9 mouse cellular contexts compared by ENCODE assay signal in the genomic region with DNA sequence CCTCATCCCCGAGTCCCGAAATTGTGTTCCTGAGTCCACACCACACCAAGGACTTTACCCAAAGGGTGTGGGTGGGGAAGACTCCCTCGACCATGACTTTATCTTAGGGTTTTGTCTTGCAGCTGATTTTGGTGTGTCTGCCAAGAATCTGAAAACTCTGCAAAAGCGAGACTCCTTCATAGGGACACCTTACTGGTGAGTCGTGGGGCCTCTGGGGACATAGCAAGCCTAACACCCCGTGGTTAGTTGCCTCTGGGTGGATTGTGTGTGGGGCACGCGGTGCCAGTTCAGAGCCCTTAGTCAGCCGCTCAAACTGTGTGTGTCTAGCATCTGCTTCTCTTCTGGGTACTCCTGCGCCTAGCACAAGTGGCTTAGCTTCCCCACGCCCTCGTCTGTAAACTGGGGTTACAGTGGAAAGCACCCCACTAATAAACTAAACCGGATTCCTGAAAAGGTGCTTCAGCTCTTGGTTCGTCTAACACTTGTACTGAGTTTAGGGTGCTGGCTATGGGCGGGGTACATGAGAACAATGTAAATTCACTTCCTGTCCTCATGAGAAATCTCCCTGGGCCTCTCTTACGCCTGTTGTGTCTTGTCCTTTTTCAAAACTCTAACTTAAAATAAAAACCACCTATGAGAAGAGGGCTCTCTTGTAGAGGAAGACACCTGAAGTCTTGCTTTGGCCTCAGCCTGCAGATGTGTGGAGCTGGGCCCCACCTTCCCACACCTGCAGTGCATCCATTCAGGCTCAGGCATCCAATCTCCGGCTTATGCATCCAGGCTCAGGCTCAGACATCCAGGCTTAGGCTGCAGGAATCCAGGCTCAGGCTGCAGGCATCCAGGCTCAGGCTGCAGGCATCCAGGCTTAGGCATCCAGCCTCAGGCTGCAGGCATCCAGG. TPM values are rescaled to one million over a fixed set of nuclear protein-coding genes. Genes with fewer than 3 reads are reported as not detected.
A peak's percentile ranks its signal among the peaks of the same experiment; 100 is the strongest.
DNase-seq lines count a peak whose midpoint lies in the region; ATAC-seq and TF ChIP-seq lines count a peak whose summit lies in the region.
"Had no signal": no experiment of that assay in that cellular context is flagged by ENCODE, and none has a peak within 500 bp of the region (broad histone marks: within the 10 kb centered on the region; RNA-seq: fewer than 3 reads in every experiment).

No protein-coding gene starts in this region.

- H3K4me3 ChIP-seq in kidney, embryonic 14.5 days (ENCODE audit: low read length), result no peak overlapping the region
- no peak overlapping the region for H3K4me3 ChIP-seq in kidney, adult 2 months (ENCODE audit: insufficient read depth, low read depth, low read length)
- no peak overlapping the region for H3K4me3 ChIP-seq in hindbrain, embryonic 16.5 days (ENCODE audit: low read length)
- no peak overlapping the region for H3K4me3 ChIP-seq in neural tube, embryonic 13.5 days

- no peaks in the 10 kb centered on the region for H3K27me3 ChIP-seq in kidney, embryonic 14.5 days (ENCODE audit: control insufficient read depth, insufficient read depth, low read length)
- H3K27me3 ChIP-seq in kidney, adult 2 months (replicated peaks; ENCODE audit: control insufficient read depth, insufficient read depth, low read length), result no peaks in the 10 kb centered on the region
- H3K27me3 ChIP-seq in hindbrain, embryonic 16.5 days (replicated peaks; ENCODE audit: control insufficient read depth, insufficient read depth, low read length), result no peaks in the 10 kb centered on the region
- H3K27me3 ChIP-seq in neural tube, embryonic 13.5 days, result no peaks in the 10 kb centered on the region

- no peak for TF ChIP-seq CTCF in kidney, adult 2 months (conservative IDR thresholded peaks at IDR 0.05; ENCODE audit: insufficient read depth, insufficient read length, low read depth, low read length)

- no peaks in the 10 kb centered on the region; the same call in 1 of the 2 replicates for H3K36me3 ChIP-seq in kidney, embryonic 14.5 days (ENCODE audit: control insufficient read depth, insufficient read depth, low read length)
- H3K36me3 ChIP-seq in kidney, adult 2 months (ENCODE audit: control insufficient read depth, insufficient read depth, low read length), result no peaks in the 10 kb centered on the region
- H3K36me3 ChIP-seq in hindbrain, embryonic 16.5 days (ENCODE audit: control insufficient read depth, insufficient read depth, low read length), result no peaks in the 10 kb centered on the region
- H3K36me3 ChIP-seq in neural tube, embryonic 13.5 days, result no peaks in the 10 kb centered on the region

- no peak overlapping the region for H3K4me2 ChIP-seq in kidney, embryonic 14.5 days (replicated peaks; ENCODE audit: low read depth, low read length)
- H3K4me2 ChIP-seq in hindbrain, embryonic 16.5 days (ENCODE audit: low read length), result no peak overlapping the region
- no peak overlapping the region for H3K4me2 ChIP-seq in neural tube, embryonic 13.5 days

- H3K9ac ChIP-seq in kidney, embryonic 14.5 days (ENCODE audit: low read depth, low read length), result no peak overlapping the region; the same call in 1 of the 2 replicates
- peak overlapping the region; percentile 57 for H3K9ac ChIP-seq in hindbrain, embryonic 16.5 days (ENCODE audit: low read depth, low read length)
- H3K9ac ChIP-seq in neural tube, embryonic 13.5 days, result peak overlapping the region; percentile 68
- H3K9ac ChIP-seq: liver, postnatal 0 days had no signal

- 0 out of 2 replicates have a peak overlapping the region, but pooled peaks have one; percentile 51 for H3K27ac ChIP-seq in kidney, embryonic 14.5 days (ENCODE audit: low read depth, low read length)
- no peak overlapping the region for H3K27ac ChIP-seq in kidney, adult 2 months (ENCODE audit: insufficient read depth, low read depth, low read length)
- peak overlapping the region; percentile 65 for H3K27ac ChIP-seq in hindbrain, embryonic 16.5 days (ENCODE audit: low read depth, low read length)
- 0 out of 2 replicates have a peak overlapping the region, but pooled peaks have one; percentile 24 for H3K27ac ChIP-seq in neural tube, embryonic 13.5 days (replicated peaks)

- no peaks in the 10 kb centered on the region for H3K9me3 ChIP-seq in kidney, embryonic 14.5 days (ENCODE audit: control insufficient read depth, low read length)
- no peaks in the 10 kb centered on the region for H3K9me3 ChIP-seq in hindbrain, embryonic 16.5 days (ENCODE audit: control insufficient read depth, low read length)
- H3K9me3 ChIP-seq in neural tube, embryonic 13.5 days, result no peaks in the 10 kb centered on the region

- no peak for DNase-seq in kidney, adult 2 months
- peak; percentile 51 for DNase-seq in R1 (ENCODE audit: low read depth, low spot score)
- DNase-seq in cerebellum, postnatal 10 days, result no peak
- no peak for DNase-seq in adrenal gland, adult 8-10 months
- DNase-seq in heart, adult 18-20 months, result no peak

- H3K4me1 ChIP-seq in kidney, embryonic 14.5 days (ENCODE audit: control insufficient read depth, insufficient read depth, low read length), result no peaks in the 10 kb centered on the region
- H3K4me1 ChIP-seq in kidney, adult 2 months (ENCODE audit: control insufficient read depth, insufficient read depth, low read length), result no peaks in the 10 kb centered on the region
- peaks cover 8% of the 10 kb centered on the region; the same call in 1 of the 2 replicates for H3K4me1 ChIP-seq in hindbrain, embryonic 16.5 days (ENCODE audit: control insufficient read depth, insufficient read depth, low read depth, low read length)
- H3K4me1 ChIP-seq in neural tube, embryonic 13.5 days (replicated peaks), result peaks cover 14% of the 10 kb centered on the region; the same call in 1 of the 2 replicates

- no peak for ATAC-seq in kidney, embryonic 14.5 days (ENCODE audit: low FRiP score, low TSS enrichment)
- ATAC-seq in hindbrain, embryonic 16.5 days, result 0 out of 2 replicates have a peak, but pooled peaks have one; percentile 7
- ATAC-seq in neural tube, embryonic 13.5 days (ENCODE audit: low read depth), result no peak
- ATAC-seq: liver, postnatal 0 days had no signal

- TF ChIP-seq POLR2A in kidney, adult 2 months (IDR thresholded peaks at IDR 0.05; ENCODE audit: low read depth, low read length), result no peak

- 77% methylated on average over 17 of the region's 17 CpGs for WGBS in kidney, embryonic 14.5 days
- 80% methylated on average over 17 of the region's 17 CpGs for WGBS in kidney, adult 2 months
- WGBS in hindbrain, embryonic 16.5 days, result 79% methylated on average over 17 of the region's 17 CpGs
- 77% methylated on average over 17 of the region's 17 CpGs for WGBS in neural tube, embryonic 13.5 days

RNA-seq across cellular contexts. Expression of gene Stk10, which starts 54.3 kb away (rescaled TPM):
- 3.5 TPM in 2 replicates for polyA plus RNA-seq in kidney, embryonic 14.5 days (2014; fragmentation: Nextera tagmentation; extraction: Ambion mirVana)
- 6.3 and 9.4 TPM in 2 replicates for polyA plus RNA-seq in kidney, adult 2 months (2012; rRNA removed)
- 2.4 and 2.5 TPM in 2 replicates for polyA plus RNA-seq in hindbrain, embryonic 16.5 days (2015; fragmentation: Nextera tagmentation; extraction: Ambion mirVana)
- 2.5 and 2.6 TPM in 2 replicates for polyA plus RNA-seq in neural tube, embryonic 13.5 days (2015; fragmentation: Nextera tagmentation; extraction: Ambion mirVana)
- total RNA-seq in adrenal gland, adult 8-10 months (2022), result 10 to 100 TPM in 2 of 4 experiments, 1 to 10 TPM in 2; 9.5 to 23.3 (median 14.9) TPM
- total RNA-seq in heart, adult 18-20 months (2021), result 10 to 100 TPM in 1 of 2 experiments, 1 to 10 TPM in 1; 8.2 to 11.6 TPM

RNA-seq across cellular contexts. Expression of gene Fbxw11, which starts 55.1 kb away (rescaled TPM):
- 40.2 and 85.6 TPM in 2 replicates for polyA plus RNA-seq in kidney, embryonic 14.5 days (2014; fragmentation: Nextera tagmentation; extraction: Ambion mirVana)
- 62.2 and 63.7 TPM in 2 replicates for polyA plus RNA-seq in kidney, adult 2 months (2012; rRNA removed)
- polyA plus RNA-seq in hindbrain, embryonic 16.5 days (2015; fragmentation: Nextera tagmentation; extraction: Ambion mirVana), result 106 and 121 TPM in 2 replicates
- 106 and 119 TPM in 2 replicates for polyA plus RNA-seq in neural tube, embryonic 13.5 days (2015; fragmentation: Nextera tagmentation; extraction: Ambion mirVana)
- 100 to 1,000 TPM; 117 to 132 (median 119) TPM for total RNA-seq in adrenal gland, adult 8-10 months (2022)
- total RNA-seq in heart, adult 18-20 months (2021), result 10 to 100 TPM; 47.4 to 52.1 TPM

RNA-seq across cellular contexts. Expression of gene Efcab9, which starts 55.6 kb away (rescaled TPM):
- 0.43 and 0.46 TPM in 2 replicates for polyA plus RNA-seq in kidney, embryonic 14.5 days (2014; fragmentation: Nextera tagmentation; extraction: Ambion mirVana)
- polyA plus RNA-seq in kidney, adult 2 months (2012; rRNA removed), result 0.14 TPM in 1 of 2 replicates, not detected in the other
- polyA plus RNA-seq in hindbrain, embryonic 16.5 days (2015; fragmentation: Nextera tagmentation; extraction: Ambion mirVana), result 0.54 TPM in 1 of 2 replicates, not detected in the other
- polyA plus RNA-seq in neural tube, embryonic 13.5 days (2015; fragmentation: Nextera tagmentation; extraction: Ambion mirVana), result 0.36 TPM in 1 of 2 replicates, not detected in the other
- total RNA-seq in adrenal gland, adult 8-10 months (2022), result 1 to 10 TPM; 1.3 to 2.4 (median 1.6) TPM
- total RNA-seq in heart, adult 18-20 months (2021), result under 1 TPM in 1 of 2 experiments, not detected in 1; 0.46 TPM
